8 mouse cellular contexts compared by ENCODE assay signal in genomic region chr4:120571070-120571464, GRCm38 (mm10). TPM values are rescaled to one million over a fixed set of nuclear protein-coding genes. Genes with fewer than 3 reads are reported as not detected.
DNase-seq lines count a peak whose midpoint lies in the region; ATAC-seq and TF ChIP-seq lines count a peak whose summit lies in the region.
"Had no signal": no experiment of that assay in that cellular context is flagged by ENCODE, and none has a peak within 500 bp of the region (broad histone marks: within the 10 kb centered on the region; RNA-seq: fewer than 3 reads in every experiment).

No protein-coding gene starts in this region.

- peak overlapping the region; percentile 95 for H3K27ac ChIP-seq in lung, postnatal 0 days (ENCODE audit: low read length)
- H3K27ac ChIP-seq in forebrain, embryonic 12.5 days, result 0 out of 2 replicates have a peak overlapping the region, but pooled peaks have one; percentile 95
- peak overlapping the region; percentile 92; the same call in 1 of the 2 replicates for H3K27ac ChIP-seq in limb, embryonic 14.5 days (replicated peaks; ENCODE audit: low read depth, low read length)

- H3K9ac ChIP-seq in lung, postnatal 0 days (replicated peaks; ENCODE audit: low read depth), result 0 out of 2 replicates have a peak overlapping the region, but pooled peaks have one; percentile 81
- H3K9ac ChIP-seq in forebrain, embryonic 12.5 days, result peak overlapping the region; percentile 91; the same call in 1 of the 2 replicates
- peak overlapping the region; percentile 82 for H3K9ac ChIP-seq in limb, embryonic 14.5 days (ENCODE audit: low read depth, low read length, severe bottlenecking)

- DNase-seq in lung, postnatal 0 days (ENCODE audit: low spot score), result peak; percentile 73
- DNase-seq in lung, adult 2 months, result no peak
- peak; percentile 22 for DNase-seq in limb, embryonic 14.5 days (ENCODE audit: low spot score)
- DNase-seq in yolk sac, embryonic 10.5 days (ENCODE audit: low spot score), result peak; percentile 9
- DNase-seq in retina, postnatal 1 day, result no peak
- no peak for DNase-seq in embryo, embryonic 11 days

- no peak for TF ChIP-seq POLR2A in lung, adult 2 months (IDR thresholded peaks at IDR 0.05; ENCODE audit: borderline replicate concordance, extremely low read depth, low read depth, low read length)
- no peak for TF ChIP-seq POLR2A in limb, embryonic 14.5 days (IDR thresholded peaks at IDR 0.05; ENCODE audit: borderline replicate concordance, extremely low read depth, insufficient read depth, insufficient read length)

- no peak for ATAC-seq in lung, postnatal 0 days
- no peak for ATAC-seq in forebrain, embryonic 12.5 days (ENCODE audit: low FRiP score)
- no peak for ATAC-seq in limb, embryonic 14.5 days (ENCODE audit: low FRiP score, low read depth)

- no peaks in the 10 kb centered on the region for H3K36me3 ChIP-seq in lung, postnatal 0 days (ENCODE audit: insufficient read depth, low read length)
- H3K36me3 ChIP-seq in forebrain, embryonic 12.5 days (replicated peaks), result 0 out of 2 replicates have a peak, but pooled peaks cover 6% of the 10 kb centered on the region
- peaks cover 4% of the 10 kb centered on the region for H3K36me3 ChIP-seq in limb, embryonic 14.5 days (ENCODE audit: control insufficient read depth, insufficient read depth, low read length)

- peak overlapping the region; percentile 72 for H3K4me3 ChIP-seq in lung, postnatal 0 days (ENCODE audit: low read depth, low read length)
- no peak overlapping the region for H3K4me3 ChIP-seq in lung, adult 2 months (replicated peaks; ENCODE audit: extremely low read depth, low read depth, low read length)
- H3K4me3 ChIP-seq in forebrain, embryonic 12.5 days (replicated peaks), result peak overlapping the region; percentile 81; the same call in 1 of the 2 replicates
- peak overlapping the region; percentile 78 for H3K4me3 ChIP-seq in limb, embryonic 14.5 days (replicated peaks; ENCODE audit: low read length)

- peaks cover 27% of the 10 kb centered on the region; the same call in 1 of the 2 replicates for H3K4me1 ChIP-seq in lung, postnatal 0 days (ENCODE audit: insufficient read depth, low read depth, low read length)
- peaks cover 9% of the 10 kb centered on the region; the same call in 1 of the 2 replicates for H3K4me1 ChIP-seq in lung, adult 2 months (ENCODE audit: control insufficient read depth, insufficient read depth, low read length)
- peaks cover 23% of the 10 kb centered on the region for H3K4me1 ChIP-seq in forebrain, embryonic 12.5 days
- peaks cover 34% of the 10 kb centered on the region for H3K4me1 ChIP-seq in limb, embryonic 14.5 days (ENCODE audit: control insufficient read depth, insufficient read depth, low read length)

- peak overlapping the region; percentile 92 for H3K4me2 ChIP-seq in lung, postnatal 0 days (replicated peaks; ENCODE audit: low read depth, low read length)
- H3K4me2 ChIP-seq in forebrain, embryonic 12.5 days, result peak overlapping the region; percentile 64
- peak overlapping the region; percentile 56 for H3K4me2 ChIP-seq in limb, embryonic 14.5 days (replicated peaks; ENCODE audit: low read depth, low read length, severe bottlenecking)

- peak; percentile 69 for TF ChIP-seq EP300 in lung, postnatal 0 days (IDR thresholded peaks at IDR 0.05)

- H3K27me3 ChIP-seq in lung, postnatal 0 days (replicated peaks; ENCODE audit: insufficient read depth, low read length), result no peaks in the 10 kb centered on the region
- H3K27me3 ChIP-seq in forebrain, embryonic 12.5 days, result peaks cover 4% of the 10 kb centered on the region; the same call in 1 of the 2 replicates
- H3K27me3 ChIP-seq in limb, embryonic 14.5 days (ENCODE audit: control insufficient read depth, insufficient read depth, low read length), result no peaks in the 10 kb centered on the region

- H3K9me3 ChIP-seq in lung, postnatal 0 days (ENCODE audit: low read length), result no peaks in the 10 kb centered on the region
- no peaks in the 10 kb centered on the region for H3K9me3 ChIP-seq in forebrain, embryonic 12.5 days
- no peaks in the 10 kb centered on the region for H3K9me3 ChIP-seq in limb, embryonic 14.5 days (ENCODE audit: control insufficient read depth, low read length)

- no peak for TF ChIP-seq CTCF in lung, postnatal 0 days (IDR thresholded peaks at IDR 0.05)
- TF ChIP-seq CTCF in lung, adult 2 months (IDR thresholded peaks at IDR 0.05; ENCODE audit: insufficient read depth, low read length), result no peak

- 50% methylated on average over 3 of the region's 3 CpGs for WGBS in lung, postnatal 0 days
- WGBS in lung, adult 2 months, result 68% methylated on average over 3 of the region's 3 CpGs
- 82% methylated on average over 3 of the region's 3 CpGs for WGBS in forebrain, embryonic 12.5 days
- WGBS in limb, embryonic 14.5 days, result 54% methylated on average over 3 of the region's 3 CpGs

RNA-seq across cellular contexts. Expression of gene Ctps, which starts 1.0 kb away (rescaled TPM):
- polyA plus RNA-seq in lung, postnatal 0 days (2015; fragmentation: Nextera tagmentation; extraction: Ambion mirVana), result 38.5 and 65.1 TPM in 2 replicates
- 7.7 and 10.2 TPM in 2 replicates for polyA plus RNA-seq in lung, adult 2 months (2012; rRNA removed)
- polyA plus RNA-seq in forebrain, embryonic 12.5 days (2016; fragmentation: Nextera tagmentation; extraction: Ambion mirVana), result 128 and 132 TPM in 2 replicates
- 42.4 and 48.3 TPM in 2 replicates for polyA plus RNA-seq in limb, embryonic 14.5 days (2012; rRNA removed)
- polyA plus RNA-seq in limb, embryonic 14.5 days (2014; fragmentation: Nextera tagmentation; extraction: Ambion mirVana), result 77.6 and 83.9 TPM in 2 replicates

RNA-seq across cellular contexts. Expression of gene Gm8439, which starts 17.5 kb away (rescaled TPM):
- not detected in 2 replicates for polyA plus RNA-seq in lung, postnatal 0 days (2015; fragmentation: Nextera tagmentation; extraction: Ambion mirVana)
- not detected in 2 replicates for polyA plus RNA-seq in lung, adult 2 months (2012; rRNA removed)
- not detected in 2 replicates for polyA plus RNA-seq in forebrain, embryonic 12.5 days (2016; fragmentation: Nextera tagmentation; extraction: Ambion mirVana)
- not detected in 2 replicates for polyA plus RNA-seq in limb, embryonic 14.5 days (2012; rRNA removed)
- polyA plus RNA-seq in limb, embryonic 14.5 days (2014; fragmentation: Nextera tagmentation; extraction: Ambion mirVana), result not detected in 2 replicates
- polyA plus RNA-seq: spleen, adult 2 months had no signal

RNA-seq across cellular contexts. Expression of gene Slfnl1, which starts 39.0 kb away (rescaled TPM):
- 0.10 TPM in 1 of 2 replicates, not detected in the other for polyA plus RNA-seq in lung, postnatal 0 days (2015; fragmentation: Nextera tagmentation; extraction: Ambion mirVana)
- polyA plus RNA-seq in lung, adult 2 months (2012; rRNA removed), result 0.12 and 0.26 TPM in 2 replicates
- polyA plus RNA-seq in forebrain, embryonic 12.5 days (2016; fragmentation: Nextera tagmentation; extraction: Ambion mirVana), result not detected in 2 replicates
- 0.13 and 0.15 TPM in 2 replicates for polyA plus RNA-seq in limb, embryonic 14.5 days (2012; rRNA removed)
- 0.10 TPM in 1 of 2 replicates, not detected in the other for polyA plus RNA-seq in limb, embryonic 14.5 days (2014; fragmentation: Nextera tagmentation; extraction: Ambion mirVana)
- polyA plus RNA-seq: spleen, adult 2 months had no signal

Comparison
In these comparisons a context has a peak if more than half of its experiments do, and no peak if none do; other contexts are left out.
1. DNase-seq: peak in lung, postnatal 0 days (single experiment), limb, embryonic 14.5 days (single experiment) and yolk sac, embryonic 10.5 days (single experiment); none in lung, adult 2 months (single experiment), retina, postnatal 1 day (single experiment) and embryo, embryonic 11 days (single experiment).
2. Peak in every context shown above with its lines, with median percentiles within 50 percentile points of each other: H3K27ac ChIP-seq, H3K4me2 ChIP-seq and H3K9ac ChIP-seq.